Mouse (Mus musculus) ovary, postnatal 10 days (tissue): Measurements from ENCODE around the gene Fam81a.
A peak's percentile ranks its signal among the peaks of the same experiment; 100 is the strongest.

Experiments used
- DNase-seq: peaks from one replicate; pipeline ENCODE4 v3.0.0; 2022; ENCODE audit warnings: low spot score

Fam81a gene

DNA sequence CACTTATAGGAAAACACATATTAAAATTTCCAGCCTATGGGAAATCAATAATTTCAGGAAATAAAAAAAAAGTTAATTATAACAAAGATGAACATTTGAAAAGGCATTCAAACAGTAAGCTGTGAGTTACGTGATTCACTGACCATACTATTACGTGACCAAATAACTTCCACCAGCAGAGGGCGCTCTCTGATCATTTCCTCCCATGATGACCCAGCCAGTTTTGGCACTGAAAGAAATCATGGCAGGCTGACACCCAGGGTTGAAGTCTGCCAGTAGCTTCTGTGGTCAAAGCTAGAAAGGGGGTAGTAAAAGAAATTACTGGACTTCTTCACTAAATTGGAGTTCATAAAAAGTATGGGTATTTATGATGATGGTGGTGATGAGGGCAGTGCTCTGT lies 33.1 kb downstream of the Fam81a start:
- peak; percentile 75 for DNase-seq

DNA sequence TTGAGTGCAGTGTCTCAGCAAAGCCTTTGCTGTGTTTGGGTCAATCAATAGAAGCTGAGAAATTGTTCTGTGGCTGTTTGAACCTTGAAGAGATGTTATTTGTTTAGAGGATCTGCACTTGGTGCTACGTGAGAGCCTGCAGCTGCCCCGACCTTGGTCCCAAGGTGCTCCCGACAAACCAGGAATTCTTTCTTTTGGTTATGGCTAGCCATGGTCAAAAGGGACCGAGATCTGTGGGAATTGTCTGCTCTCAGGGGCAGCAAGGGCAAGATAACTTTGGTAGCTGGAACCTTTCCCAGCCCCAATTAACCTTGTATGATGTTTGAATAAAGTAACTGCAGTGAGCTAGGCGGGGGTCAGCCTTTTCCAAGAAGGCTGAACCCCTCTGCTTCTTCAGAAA lies 34.2 kb downstream of the Fam81a start:
- DNase-seq, result no peak

DNA sequence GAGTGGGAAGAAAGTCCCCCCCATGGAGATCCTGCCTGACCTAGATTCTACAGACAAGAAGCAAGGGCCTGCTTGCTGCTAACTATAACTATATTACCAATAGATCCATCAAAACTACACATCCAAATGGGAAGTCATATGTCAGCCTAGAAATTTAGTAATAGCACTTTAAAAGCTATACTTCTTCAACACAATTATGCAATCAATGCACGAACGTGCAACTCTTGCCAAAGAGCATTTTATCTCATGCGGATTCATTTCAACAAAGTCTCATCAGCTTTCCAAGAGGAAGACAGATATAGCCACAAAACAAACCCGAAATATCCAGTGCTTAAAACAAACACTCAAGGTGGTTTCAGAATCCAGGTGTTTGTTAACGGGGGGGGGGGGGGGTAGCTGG lies 36.8 kb downstream of the Fam81a start:
- DNase-seq, result no peak

DNA sequence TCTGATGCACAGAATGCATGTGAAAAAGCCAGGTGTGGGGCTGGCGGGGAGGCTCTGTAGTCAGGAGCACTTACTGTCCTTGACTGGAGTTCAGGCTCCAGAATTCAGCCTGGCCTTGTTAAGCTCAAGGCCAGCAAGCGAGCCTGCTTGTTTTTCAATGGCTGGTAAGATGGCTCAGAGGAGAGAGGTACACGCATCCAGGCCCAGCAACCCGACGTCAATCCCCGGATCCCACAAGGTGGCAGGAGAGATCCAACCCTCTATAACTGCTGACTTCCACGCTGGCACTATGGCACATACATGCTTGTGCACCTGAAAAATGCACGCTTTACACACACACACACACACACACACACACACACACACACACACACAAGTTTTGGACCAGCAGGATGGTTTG lies 39.3 kb downstream of the Fam81a start:
- DNase-seq, result no peak

DNA sequence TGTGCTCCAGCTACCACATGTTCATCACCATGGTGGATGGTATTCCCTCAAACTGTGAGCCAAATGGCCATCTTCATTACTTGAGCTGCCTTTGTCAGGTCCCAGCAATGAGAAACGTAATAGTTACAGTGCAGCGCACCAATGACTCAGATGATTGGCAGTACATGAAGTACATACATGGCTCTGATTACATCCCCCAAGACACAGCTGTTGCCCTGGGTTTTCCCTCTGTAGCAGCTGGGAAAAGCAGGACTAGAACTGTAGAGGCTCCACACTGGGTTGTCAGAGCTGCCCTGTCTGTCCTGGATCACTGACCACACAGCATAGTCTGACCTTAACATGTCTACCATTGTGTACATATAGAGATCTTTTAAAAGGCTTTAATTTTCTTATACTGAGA lies 44.8 kb downstream of the Fam81a start:
- no peak for DNase-seq

DNA sequence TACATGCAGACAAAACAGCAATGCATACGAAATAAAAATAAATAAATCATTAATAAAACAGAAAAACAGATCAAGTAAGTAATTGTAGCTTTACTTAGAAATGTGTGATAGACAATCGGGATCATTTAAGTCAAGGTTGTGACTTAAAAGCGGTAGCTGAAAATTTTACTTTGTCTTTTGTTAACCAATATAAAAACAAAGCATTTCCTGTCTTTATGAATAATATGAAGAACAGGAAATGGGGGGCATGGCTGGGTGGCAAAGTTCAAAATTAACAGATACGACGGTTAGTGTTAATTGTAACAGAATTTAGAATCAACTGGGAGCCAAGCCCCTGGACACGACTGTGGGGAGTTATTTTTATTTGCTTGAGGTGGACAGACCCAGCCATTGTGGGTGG lies 47.3 kb downstream of the Fam81a start:
- no peak for DNase-seq

DNA sequence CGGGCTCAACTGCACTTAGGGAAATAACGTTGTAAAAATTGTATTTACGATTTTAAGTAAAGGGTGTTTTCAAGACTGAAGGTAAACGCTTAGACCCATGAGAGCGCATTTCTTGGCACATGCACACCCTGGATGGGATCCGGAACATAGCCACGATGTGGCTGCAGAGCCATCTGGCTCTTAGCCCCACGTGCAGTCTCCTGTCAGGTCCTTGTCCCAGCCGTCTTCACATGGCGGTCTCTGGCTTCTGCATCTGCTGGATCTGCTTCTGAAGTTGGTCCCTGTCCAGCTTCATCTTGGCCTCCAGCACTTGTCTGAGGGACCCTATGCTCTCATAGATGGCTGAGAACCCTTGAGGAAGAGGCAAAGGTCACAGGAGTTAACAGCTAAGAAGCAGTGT lies 51.8 kb downstream of the Fam81a start:
- no peak for DNase-seq

DNA sequence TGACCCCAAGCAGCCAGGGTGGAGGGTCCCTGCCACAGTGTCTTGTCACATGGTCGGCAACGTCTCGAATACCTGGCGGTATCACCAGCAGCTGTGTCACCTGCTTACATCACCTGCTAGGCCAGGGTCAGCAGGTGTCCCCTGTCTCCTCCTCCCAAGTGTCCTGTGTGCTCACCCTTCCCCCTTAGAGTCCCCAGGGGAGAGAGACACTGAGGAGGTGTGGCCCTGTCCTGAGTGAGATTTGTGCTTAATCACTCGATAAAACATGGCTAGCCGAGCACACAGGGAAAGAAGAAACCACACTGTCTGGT lies 53.6 kb downstream of the Fam81a start:
- DNase-seq, result no peak

DNA sequence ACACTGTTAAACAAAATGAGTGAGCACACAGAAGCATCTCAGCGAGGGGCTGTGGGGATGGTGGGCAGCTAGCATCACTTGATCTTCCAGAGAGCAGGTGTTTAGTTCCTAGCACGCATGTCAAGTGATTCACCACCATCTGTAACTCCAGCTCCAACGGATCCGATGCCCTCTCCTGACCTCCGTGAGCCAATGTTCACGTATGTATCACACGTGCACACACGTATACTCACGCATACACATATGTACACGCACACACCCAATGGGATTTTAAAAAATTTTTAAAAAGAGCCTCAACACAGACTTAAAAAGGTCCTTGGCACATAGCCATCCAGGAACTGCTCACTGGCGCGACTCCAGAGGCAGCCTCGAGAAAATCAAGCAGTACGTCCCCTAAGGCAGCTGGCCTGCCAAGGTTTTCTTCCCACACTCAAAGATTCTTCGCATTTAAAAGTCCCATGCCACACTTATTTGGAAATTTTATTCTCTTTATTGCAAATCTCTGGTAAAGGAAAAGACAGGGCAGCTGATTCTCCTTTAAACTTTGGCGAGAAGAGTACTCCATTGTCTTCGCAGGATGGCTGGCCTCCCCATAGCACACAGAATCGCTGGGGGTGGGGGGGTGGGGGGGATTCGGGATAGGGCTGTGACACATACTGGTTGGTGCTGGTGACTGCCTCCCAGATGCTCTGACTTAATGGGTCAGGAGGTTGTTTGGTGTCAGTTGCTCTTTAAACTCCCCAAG lies 54.1 kb downstream of the Fam81a start:
- DNase-seq, result no peak

DNA sequence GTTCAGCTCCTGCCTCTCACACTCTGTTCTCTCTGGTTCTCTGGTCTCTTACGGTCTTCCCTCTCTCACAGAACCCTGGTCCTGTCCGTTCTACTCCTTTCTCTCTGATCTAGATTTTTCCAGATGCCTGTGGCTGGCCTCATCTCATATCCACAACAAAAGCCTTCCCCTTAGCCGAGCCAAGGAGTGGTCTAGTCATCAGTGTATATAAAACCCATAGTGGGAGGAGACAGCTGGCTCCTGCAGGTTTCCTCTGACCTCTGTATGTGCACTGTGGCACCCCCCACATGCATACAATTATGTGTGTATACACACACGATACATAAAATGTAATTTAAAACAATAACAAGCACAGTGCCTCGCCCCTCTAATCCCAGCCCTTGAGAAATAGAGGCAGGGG lies 55.0 kb downstream of the Fam81a start:
- no peak for DNase-seq

DNA sequence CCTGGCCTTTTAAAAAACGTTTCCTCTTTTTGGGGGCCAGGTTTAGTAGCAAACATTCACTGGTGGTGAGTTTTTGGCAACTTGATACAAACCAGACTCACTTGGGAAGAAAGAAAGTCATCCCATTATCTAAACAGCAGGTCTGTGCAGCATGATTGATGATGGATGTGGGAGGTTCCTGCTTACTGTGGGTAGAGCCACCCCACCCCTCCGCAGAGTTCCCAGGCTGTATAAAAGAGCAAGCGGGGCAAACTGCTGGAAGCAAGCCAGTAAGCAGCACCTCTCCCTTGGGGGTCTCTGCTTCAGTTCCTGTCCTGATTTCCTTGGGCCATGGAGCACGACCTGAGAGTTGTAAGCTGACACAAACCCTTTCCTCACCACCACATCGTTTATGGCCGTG lies 56.3 kb downstream of the Fam81a start:
- DNase-seq, result no peak

DNA sequence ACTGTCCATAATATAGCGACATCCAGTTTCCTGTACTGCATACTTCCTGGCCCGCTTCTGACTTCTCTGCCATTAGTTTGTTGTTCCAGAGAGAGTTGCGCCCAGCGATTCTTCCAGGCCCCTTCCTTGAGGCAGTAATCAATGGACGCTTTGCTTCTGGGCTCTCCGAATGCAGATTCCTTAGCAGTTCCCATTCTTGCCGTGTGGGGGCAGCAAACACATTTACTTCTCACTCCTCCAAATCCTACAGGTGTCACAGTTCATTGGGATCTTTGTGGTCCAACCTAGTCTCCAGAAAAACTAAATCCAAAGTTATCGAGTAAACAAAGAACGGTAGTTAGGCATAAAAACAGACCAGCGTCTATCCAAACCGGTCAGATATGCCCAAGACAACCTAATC lies 58.3 kb downstream of the Fam81a start:
- no peak for DNase-seq

DNA sequence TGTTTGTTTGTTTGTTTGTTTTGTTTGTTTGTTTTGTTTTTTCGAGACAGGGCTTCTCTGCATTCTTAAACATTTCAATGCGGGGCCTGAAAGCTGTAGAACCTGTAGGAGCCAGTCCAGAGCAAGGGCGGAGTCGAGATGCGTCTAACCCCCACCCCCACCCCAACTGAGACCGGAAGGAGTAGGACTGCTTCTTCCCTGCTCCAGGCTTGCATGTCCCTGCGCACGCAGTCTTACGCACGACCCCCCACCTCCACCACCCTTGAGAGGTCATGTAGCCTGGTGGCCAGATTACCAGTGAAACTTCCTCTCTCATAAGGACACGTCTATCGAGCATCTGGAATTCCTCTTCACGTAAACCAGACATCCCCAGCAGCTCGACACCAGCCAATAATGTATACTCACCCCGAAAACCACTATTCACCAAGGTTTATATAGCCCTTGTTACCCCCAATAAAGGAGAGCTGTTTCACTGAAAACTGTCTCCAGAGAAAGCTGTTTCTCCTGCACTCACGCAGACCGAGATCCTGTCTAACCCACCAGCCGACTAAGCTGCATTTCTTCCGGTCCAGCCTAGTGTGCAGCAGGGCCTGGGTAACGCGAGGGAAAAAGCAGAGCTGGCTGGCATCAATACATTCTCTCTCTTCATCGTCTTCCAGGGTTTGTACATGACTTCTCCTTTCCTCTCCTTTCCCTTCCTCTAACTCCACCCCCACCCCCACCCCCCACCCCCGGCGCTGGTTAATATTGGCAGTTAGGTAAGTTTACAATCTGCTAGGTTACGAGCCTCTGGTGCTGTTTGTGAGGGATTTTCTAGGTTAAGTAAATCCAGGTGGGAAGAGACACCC lies 59.8 kb downstream of the Fam81a start:
- DNase-seq, result no peak

DNA sequence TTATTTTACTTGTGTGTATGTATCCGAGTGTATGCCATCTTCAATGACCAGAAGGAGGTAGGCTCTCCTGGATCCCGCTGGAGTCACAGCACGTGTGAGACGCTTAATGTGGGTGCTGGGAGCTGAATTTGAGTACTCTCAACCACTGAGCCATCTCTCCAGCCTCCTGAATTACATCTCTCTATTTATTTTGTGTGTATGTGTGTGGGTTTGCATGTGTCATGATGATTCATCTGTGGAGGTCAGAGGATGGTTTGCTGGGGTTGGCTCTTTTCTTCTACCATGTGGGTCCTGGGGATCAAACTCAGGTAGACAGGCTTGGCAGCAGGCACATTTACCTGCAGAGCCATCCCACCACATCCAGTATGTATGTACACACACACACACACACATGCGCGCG lies 60.6 kb downstream of the Fam81a start:
- DNase-seq, result no peak

DNA sequence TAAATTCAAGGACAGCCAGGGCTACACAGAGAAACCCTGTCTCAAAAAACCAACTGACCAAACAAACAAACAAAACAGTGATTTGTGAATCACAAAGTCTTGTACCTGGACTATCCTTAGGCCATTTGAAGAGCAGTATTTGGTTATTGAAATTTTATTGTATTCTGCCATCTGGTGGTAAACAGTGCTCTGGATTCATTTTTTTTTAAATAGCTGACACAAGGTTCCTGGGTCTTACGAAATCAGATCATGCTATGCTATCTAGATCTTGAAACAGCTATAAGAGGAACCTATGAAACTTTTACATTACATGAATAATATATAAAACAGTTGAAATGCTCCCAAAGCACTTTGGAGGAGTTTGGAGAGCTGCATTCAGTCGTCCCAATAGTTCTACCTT lies 61.4 kb downstream of the Fam81a start:
- DNase-seq, result no peak

DNA sequence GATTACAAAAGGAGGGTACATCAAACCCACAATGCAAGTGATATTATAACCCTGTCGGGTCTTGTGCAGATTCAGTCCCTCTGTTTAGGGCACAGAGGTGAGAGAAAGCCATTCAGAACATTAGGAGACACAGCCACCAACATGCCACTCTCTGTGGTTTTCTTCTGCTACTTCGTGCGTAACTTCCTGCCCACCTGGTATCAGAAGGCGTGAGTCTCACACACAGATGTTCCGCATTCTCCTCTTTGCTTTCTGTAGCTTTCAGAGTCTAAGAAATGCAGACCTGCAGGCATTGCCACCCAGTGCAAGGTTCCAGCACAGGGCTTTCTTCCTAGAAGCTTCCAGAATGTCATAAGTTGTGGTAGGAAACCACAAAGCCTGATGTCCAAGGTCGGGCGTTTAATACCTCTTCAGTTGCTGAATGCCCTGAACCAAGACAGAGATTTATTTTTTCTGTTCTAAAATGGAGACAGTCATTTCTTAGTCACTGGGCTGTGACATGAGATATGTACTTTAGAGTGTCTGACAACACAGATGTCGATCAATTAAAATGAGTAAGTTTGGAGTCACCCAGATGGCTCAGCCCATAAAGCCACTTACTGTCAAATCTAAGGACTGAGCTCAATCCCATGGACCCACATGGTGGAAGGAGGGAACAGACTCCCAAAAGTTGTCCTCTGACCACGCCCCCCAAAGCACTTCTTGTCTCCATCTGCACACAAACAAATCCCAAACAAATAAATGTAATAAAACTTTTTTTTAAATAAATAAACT lies 62.1 kb downstream of the Fam81a start:
- DNase-seq, result no peak

DNA sequence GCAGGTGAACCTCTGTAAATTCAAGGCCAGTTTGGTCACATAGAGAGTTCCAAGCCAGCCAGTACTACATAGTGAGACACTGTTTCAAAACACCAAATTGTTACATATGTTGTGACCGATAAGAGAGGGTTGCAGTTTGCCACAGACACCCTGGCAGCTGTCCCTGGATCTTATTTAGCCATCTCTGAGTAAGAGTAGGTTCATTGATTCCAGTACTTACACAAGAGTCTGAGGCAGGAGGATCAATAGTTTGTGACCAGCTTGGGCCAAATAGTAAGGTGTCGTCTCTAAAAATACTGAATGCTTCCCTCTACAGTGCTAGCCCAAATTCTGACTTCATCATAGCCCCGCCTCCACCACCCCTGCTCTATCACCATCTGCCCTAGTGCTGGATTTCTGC lies 64.3 kb downstream of the Fam81a start:
- no peak for DNase-seq

DNA sequence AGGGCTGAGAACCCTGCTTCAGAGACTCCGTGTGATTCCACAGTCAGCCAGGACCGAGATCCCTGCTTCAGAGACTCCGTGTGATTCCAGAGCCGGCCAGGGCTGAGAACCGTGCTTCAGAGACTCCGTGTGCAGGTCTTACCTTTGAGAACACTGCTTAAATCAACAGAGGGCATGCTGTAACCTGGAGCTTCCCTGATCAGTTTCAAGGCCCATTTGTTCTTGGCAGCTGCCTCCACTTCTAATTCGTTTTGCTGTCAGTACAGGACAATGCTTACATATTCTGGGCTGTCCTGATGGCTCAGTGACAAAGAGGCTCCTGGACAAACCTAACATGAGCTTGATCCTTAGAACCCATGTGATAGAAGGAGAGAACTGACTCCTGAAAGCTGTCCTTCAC lies 65.2 kb downstream of the Fam81a start:
- DNase-seq, result no peak

DNA sequence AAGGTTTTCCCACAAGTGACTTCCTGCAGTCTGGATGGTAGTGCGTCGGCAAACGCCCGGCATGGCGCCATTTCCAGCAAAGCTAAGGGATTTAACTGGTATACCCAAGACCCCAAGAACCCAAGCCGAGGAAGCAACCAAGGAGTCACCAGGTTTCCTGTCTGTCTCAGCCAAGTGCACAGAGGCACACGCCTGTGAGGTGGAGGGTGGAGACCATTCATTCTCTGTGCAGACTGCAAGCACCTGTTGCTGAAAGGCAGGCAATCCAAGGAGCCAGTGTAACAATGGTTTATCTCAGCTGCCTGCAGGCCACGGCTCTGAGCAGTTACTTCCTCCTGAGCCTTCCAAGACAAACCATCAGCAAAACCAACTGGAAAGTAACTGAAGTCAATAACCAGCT lies 70.0 kb downstream of the Fam81a start:
- DNase-seq, result no peak

DNA sequence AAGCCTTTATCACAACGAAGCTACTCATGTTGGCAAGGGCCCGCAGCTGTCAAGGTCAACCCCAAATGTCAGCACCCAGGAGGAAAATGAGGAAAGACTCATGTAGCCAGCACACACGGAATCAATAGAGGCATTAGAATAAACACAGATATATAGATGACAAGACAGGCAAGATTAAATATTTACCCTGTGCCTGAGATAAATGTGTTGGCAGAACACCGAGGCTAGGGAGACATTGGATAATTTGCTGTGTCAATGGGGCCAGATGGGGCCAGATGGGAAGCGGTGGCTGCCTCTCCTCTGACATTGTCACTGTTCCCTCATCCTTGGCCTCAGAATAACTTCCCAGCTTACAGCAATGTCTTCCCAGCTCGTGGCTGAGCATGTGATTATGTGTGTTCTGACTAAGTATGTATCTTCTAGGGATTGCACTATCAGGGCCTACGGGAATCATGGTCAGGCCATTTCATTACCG lies 72.4 kb downstream of the Fam81a start:
- no peak for DNase-seq

DNA sequence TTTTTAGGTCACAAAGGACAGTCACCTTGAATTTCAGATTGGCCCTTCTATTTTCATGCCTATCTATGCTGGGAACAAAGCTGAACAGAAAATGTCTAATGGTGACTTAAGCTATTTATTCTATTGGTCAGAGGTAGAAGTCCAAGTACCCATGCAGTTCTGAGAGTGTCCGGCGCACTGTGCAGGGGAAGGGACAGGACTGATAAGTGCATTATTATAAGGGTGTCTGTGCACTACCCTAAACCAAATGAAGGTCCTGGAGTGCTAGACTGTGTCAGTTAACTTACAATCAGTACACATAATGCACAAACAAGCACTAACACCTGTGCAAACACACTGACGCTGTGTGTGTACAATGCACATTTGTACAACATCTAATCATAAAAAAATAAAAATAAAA lies 74.9 kb downstream of the Fam81a start:
- DNase-seq, result no peak

DNA sequence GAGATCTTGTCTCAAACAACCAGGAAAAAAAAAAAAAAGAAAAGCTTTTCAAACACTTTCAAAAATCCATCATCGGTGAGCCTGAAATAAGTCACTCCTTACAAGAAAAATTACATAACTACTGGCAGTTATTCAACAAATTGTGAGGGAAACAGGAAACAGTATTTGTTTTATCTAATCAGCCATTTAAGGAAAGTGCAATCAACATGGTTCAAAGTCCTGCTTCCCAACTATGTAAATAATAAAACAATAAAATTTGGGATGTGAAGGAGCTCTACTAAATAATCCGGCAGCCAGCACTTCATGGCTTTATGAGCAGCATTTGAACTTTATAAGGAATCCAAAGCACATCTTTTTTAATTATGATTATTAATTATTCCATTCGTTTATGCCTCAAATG lies 80.3 kb downstream of the Fam81a start:
- no peak for DNase-seq

DNA sequence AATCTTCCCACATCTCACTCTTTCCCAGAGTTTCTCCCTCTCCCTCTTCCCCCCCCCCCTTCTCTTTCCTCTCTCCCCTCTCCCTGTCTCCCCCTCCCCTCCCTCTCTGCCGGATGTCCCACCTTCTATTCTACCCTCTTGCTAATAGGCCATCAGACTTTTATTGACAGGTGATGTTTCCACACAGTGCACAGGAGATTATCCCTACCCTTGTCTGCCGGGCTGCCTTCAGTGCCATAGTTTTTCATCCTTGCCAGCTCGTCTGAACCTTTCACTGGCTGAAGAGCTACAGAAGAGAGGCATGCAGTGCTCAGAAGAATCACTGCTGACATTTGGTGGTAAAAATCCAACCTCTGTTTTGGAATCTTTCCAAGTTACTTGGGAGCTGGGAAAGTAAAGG lies 88.9 kb downstream of the Fam81a start:
- DNase-seq, result no peak
